Mouse (Mus musculus): Measurements from ENCODE around the gene Thsd4. TPM values are rescaled to one million over a fixed set of nuclear protein-coding genes. Genes with fewer than 3 reads are reported as not detected.
A peak's percentile ranks its signal among the peaks of the same experiment; 100 is the strongest.
"Not testable (repeated sequence)": the region's sequence is repeated elsewhere in the genome, so short reads cannot be mapped to it uniquely, and the experiment has no call there.

The Thsd4 gene
- polyA plus RNA-seq, 1 experiment from 2014 or later, result 3.0 TPM

DNA sequence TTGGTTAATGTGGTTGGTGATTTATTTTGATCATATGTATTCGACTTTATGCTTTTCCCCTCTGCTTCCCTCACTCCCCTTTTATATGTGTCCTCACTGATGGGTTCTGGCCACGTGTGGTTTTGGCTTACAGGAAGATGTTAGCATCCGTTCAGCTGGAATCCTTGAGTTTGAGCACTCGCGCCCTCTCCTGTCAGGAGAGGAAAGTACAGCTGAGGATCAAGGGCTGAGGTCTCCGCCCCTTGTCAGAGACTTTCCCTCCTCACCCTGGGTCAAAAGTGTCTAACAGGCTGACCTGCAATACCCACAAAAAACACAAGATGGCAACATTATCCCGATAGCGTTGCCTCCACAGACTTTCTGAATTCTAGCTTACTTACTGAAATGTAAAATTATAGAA lies 562.6 kb downstream of the Thsd4 start:
- Histone ChIP-seq H3K9ac (replicated peaks; ENCODE audit: low read length) (no peak overlapping the region), H3K27ac (replicated peaks; ENCODE audit: low read depth, low read length) (no peak overlapping the region), H3K9me3 (replicated peaks; ENCODE audit: control insufficient read depth, low read length) (no peaks in the 10 kb centered on the region), H3K27me3 (ENCODE audit: control insufficient read depth, insufficient read depth, low read length) (no peaks in the 10 kb centered on the region), H3K4me3 (ENCODE audit: low read depth, low read length) (no peak overlapping the region), H3K4me1 (ENCODE audit: control insufficient read depth, insufficient read depth, low read length) (no peaks in the 10 kb centered on the region), H3K36me3 (replicated peaks; ENCODE audit: control insufficient read depth, insufficient read depth, low read depth, low read length) (no peaks in the 10 kb centered on the region), H3K4me2 (ENCODE audit: low read depth, low read length) (no peak overlapping the region)
- DNase-seq (ENCODE audit: low spot score) (peak; percentile 96), ATAC-seq (replicated peaks; ENCODE audit: insufficient number of reproducible peaks, low FRiP score, low TSS enrichment, low read depth) (peak; percentile 63; the same call in 1 of the 2 replicates)
- WGBS, result 4% methylated on average over 8 of the region's 8 CpGs

DNA sequence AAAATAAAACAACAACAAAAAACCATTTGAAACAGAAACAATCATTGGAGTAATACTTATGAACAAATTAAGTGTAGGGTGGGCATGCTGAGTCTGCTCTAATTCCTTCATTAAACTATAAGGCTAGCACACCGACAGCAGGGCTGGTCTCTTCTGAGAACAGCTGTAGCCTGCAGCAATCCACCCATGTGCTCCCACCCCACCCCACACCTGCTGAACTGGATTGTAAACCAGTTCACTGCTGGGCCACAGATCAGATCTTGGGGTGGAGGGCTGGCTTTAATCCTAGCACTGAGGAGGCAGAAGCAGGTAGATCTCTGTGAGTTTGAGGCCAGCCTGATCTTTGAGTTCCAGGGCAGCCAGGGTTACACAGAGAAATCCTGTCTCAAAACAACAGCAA lies 563.7 kb downstream of the Thsd4 start:
- not testable (repeated sequence) for H3K4me1 ChIP-seq (ENCODE audit: control insufficient read depth, insufficient read depth, low read length); H3K27me3 ChIP-seq (ENCODE audit: control insufficient read depth, insufficient read depth, low read length); H3K27ac ChIP-seq (replicated peaks; ENCODE audit: low read depth, low read length); DNase-seq (ENCODE audit: low spot score); H3K9ac ChIP-seq (replicated peaks; ENCODE audit: low read length); H3K36me3 ChIP-seq (replicated peaks; ENCODE audit: control insufficient read depth, insufficient read depth, low read depth, low read length); H3K9me3 ChIP-seq (replicated peaks; ENCODE audit: control insufficient read depth, low read length); H3K4me3 ChIP-seq (ENCODE audit: low read depth, low read length); H3K4me2 ChIP-seq (ENCODE audit: low read depth, low read length); ATAC-seq (replicated peaks; ENCODE audit: insufficient number of reproducible peaks, low FRiP score, low TSS enrichment, low read depth)
- 68% methylated on average over 1 of the region's 1 CpGs for WGBS

DNA sequence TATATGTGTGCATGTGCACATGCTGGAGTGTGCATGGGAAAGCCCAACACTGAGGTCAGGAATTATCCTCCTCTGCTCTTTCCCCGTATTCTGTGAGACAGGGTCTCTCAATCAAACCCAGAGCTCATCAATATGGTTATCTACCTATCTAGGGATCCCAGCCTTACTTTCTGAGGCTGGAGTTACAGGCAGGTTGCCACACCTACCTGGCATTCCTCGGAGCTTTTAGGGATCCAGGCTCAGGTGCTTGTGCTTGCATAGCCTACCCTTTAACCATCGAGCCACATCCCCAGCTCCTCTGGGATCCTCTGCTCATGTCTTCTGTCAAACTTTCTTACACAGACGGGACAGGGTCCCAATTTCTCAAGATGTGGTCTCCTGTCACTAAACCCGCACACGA lies 565.4 kb downstream of the Thsd4 start:
- 32% methylated on average over 6 of the region's 6 CpGs for WGBS
- peak; percentile 48 for DNase-seq (ENCODE audit: low spot score)

DNA sequence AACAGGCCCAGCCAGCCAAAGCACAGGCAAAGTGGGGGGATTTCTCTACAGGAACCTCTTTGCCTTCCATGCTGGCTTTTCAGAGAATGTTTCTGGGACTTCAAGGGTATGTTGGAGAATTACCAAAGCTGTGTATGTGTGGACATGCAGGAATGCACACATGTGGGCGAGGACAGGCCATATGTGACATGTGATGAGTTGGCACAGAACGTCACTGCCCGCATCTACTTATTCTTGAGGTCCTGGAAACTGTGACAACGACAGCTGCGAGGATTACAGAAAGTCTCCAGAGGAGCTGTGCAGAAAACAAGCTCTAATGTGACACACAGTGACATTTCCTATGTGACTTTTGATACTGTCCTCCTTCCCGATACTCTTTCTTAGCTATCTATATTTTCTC lies 566.2 kb downstream of the Thsd4 start:
- Histone ChIP-seq H3K27me3 (ENCODE audit: control insufficient read depth, insufficient read depth, low read length) (no peaks in the 10 kb centered on the region), H3K36me3 (replicated peaks; ENCODE audit: control insufficient read depth, insufficient read depth, low read depth, low read length) (no peaks in the 10 kb centered on the region), H3K27ac (replicated peaks; ENCODE audit: low read depth, low read length) (no peak overlapping the region), H3K4me1 (ENCODE audit: control insufficient read depth, insufficient read depth, low read length) (no peaks in the 10 kb centered on the region), H3K9me3 (replicated peaks; ENCODE audit: control insufficient read depth, low read length) (no peaks in the 10 kb centered on the region), H3K9ac (replicated peaks; ENCODE audit: low read length) (no peak overlapping the region), H3K4me2 (ENCODE audit: low read depth, low read length) (no peak overlapping the region), H3K4me3 (ENCODE audit: low read depth, low read length) (no peak overlapping the region)
- ATAC-seq (replicated peaks; ENCODE audit: insufficient number of reproducible peaks, low FRiP score, low TSS enrichment, low read depth), result no peak
- no peak for DNase-seq (ENCODE audit: low spot score)
- 78% methylated on average over 6 of the region's 6 CpGs for WGBS

More for the DNA sequence above, 565.4 kb downstream of the Thsd4 start:
- H3K4me2 ChIP-seq (ENCODE audit: low read depth, low read length), result peak overlapping the region; percentile 25
- H3K9ac ChIP-seq (replicated peaks; ENCODE audit: low read length), result no peak overlapping the region
- H3K36me3 ChIP-seq (replicated peaks; ENCODE audit: control insufficient read depth, insufficient read depth, low read depth, low read length), result no peaks in the 10 kb centered on the region
- no peaks in the 10 kb centered on the region for H3K9me3 ChIP-seq (replicated peaks; ENCODE audit: control insufficient read depth, low read length)
- no peak overlapping the region for H3K4me3 ChIP-seq (ENCODE audit: low read depth, low read length)
- no peaks in the 10 kb centered on the region for H3K4me1 ChIP-seq (ENCODE audit: control insufficient read depth, insufficient read depth, low read length)
- no peaks in the 10 kb centered on the region for H3K27me3 ChIP-seq (ENCODE audit: control insufficient read depth, insufficient read depth, low read length)
- H3K27ac ChIP-seq (replicated peaks; ENCODE audit: low read depth, low read length), result no peak overlapping the region
- ATAC-seq (replicated peaks; ENCODE audit: insufficient number of reproducible peaks, low FRiP score, low TSS enrichment, low read depth), result no peak

DNA sequence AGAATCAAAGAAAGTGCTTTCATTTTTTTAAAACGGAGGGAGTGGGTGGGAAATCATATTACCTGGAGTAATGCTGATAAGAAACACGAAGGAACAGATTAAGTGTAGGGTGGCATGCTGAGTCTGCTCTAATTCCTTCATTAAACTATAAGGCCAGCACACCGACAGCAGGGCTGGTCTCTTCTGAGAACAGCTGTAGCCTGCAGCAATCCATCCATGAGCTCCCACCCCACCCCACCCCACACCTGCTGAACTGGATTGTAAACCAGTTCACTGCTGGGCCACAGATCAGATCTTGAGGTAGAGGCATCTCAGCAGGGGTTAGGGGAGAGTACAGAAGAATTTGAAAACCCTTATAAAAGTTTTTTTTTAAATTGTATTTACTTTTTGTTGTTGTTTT lies 566.6 kb downstream of the Thsd4 start:
- no peak for ATAC-seq (replicated peaks; ENCODE audit: insufficient number of reproducible peaks, low FRiP score, low TSS enrichment, low read depth)
- 52% methylated on average over 3 of the region's 3 CpGs for WGBS

DNA sequence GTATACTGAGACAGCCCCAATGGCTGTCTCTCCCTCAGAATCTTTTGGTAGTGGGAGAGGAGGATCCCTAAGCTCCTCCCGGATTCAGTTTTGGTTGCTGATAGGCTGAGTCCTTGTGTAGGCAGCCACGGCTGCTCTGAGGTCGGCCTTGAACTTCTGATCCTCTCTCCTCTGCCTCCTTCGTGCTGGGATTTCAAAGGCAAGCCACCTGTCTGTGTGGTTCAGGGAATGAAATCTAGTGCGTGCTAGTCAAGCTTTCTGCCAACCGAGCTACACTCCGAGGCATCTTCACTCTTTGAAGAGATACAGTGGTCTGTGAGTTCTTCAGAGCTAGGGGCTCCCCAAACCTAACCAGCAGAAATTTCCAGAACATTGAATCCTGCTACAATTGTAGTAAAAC lies 568.3 kb downstream of the Thsd4 start:
- DNase-seq (ENCODE audit: low spot score), result no peak
- H3K36me3 ChIP-seq (replicated peaks; ENCODE audit: control insufficient read depth, insufficient read depth, low read depth, low read length), result no peaks in the 10 kb centered on the region
- H3K27ac ChIP-seq (replicated peaks; ENCODE audit: low read depth, low read length), result no peak overlapping the region
- ATAC-seq (replicated peaks; ENCODE audit: insufficient number of reproducible peaks, low FRiP score, low TSS enrichment, low read depth), result no peak
- no peak overlapping the region for H3K9ac ChIP-seq (replicated peaks; ENCODE audit: low read length)
- H3K27me3 ChIP-seq (ENCODE audit: control insufficient read depth, insufficient read depth, low read length), result no peaks in the 10 kb centered on the region
- no peak overlapping the region for H3K4me2 ChIP-seq (ENCODE audit: low read depth, low read length)
- H3K4me1 ChIP-seq (ENCODE audit: control insufficient read depth, insufficient read depth, low read length), result no peaks in the 10 kb centered on the region
- no peak overlapping the region for H3K4me3 ChIP-seq (ENCODE audit: low read depth, low read length)
- 73% methylated on average over 7 of the region's 7 CpGs for WGBS
- H3K9me3 ChIP-seq (replicated peaks; ENCODE audit: control insufficient read depth, low read length), result no peaks in the 10 kb centered on the region

More for the DNA sequence above, 566.6 kb downstream of the Thsd4 start:
- no peak overlapping the region for H3K9ac ChIP-seq (replicated peaks; ENCODE audit: low read length)
- H3K27ac ChIP-seq (replicated peaks; ENCODE audit: low read depth, low read length), result no peak overlapping the region
- H3K9me3 ChIP-seq (replicated peaks; ENCODE audit: control insufficient read depth, low read length), result no peaks in the 10 kb centered on the region
- H3K36me3 ChIP-seq (replicated peaks; ENCODE audit: control insufficient read depth, insufficient read depth, low read depth, low read length), result no peaks in the 10 kb centered on the region
- no peaks in the 10 kb centered on the region for H3K27me3 ChIP-seq (ENCODE audit: control insufficient read depth, insufficient read depth, low read length)
- no peak for DNase-seq (ENCODE audit: low spot score)
- H3K4me3 ChIP-seq (ENCODE audit: low read depth, low read length), result no peak overlapping the region
- H3K4me1 ChIP-seq (ENCODE audit: control insufficient read depth, insufficient read depth, low read length), result no peaks in the 10 kb centered on the region
- H3K4me2 ChIP-seq (ENCODE audit: low read depth, low read length), result no peak overlapping the region

DNA sequence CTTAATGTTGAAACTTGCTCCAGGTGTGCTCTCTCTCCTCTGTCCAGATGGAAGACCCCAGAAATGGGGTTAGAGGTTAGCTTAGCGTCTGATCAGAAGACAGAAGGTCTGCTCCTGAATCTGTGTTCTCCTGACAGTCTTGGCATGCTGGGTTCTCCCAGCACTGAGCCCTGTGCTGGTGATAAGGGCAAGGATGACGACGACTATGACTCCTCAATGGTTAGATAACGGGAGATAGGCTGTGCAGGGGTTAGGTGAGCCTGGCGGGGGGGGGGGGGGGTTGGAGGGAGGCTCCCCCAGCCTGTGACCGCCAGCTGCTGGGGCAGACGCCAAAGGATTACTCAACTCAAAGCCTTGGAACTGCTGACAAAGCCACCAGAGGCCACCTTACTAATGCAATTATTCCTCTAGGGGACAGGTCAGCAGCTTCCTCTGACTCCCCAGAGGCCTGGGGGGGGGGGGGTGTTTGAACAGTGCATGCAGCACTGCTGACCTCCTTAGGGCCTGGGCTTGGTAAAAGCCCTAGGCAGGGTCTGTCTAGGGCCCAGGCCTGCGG lies 569.3 kb downstream of the Thsd4 start:
- WGBS, result 54% methylated on average over 7 of the region's 8 CpGs
- Histone ChIP-seq H3K27me3 (ENCODE audit: control insufficient read depth, insufficient read depth, low read length) (no peaks in the 10 kb centered on the region), H3K9ac (replicated peaks; ENCODE audit: low read length) (no peak overlapping the region), H3K27ac (replicated peaks; ENCODE audit: low read depth, low read length) (no peak overlapping the region), H3K4me2 (ENCODE audit: low read depth, low read length) (no peak overlapping the region), H3K4me3 (ENCODE audit: low read depth, low read length) (no peak overlapping the region), H3K4me1 (ENCODE audit: control insufficient read depth, insufficient read depth, low read length) (no peaks in the 10 kb centered on the region), H3K9me3 (replicated peaks; ENCODE audit: control insufficient read depth, low read length) (no peaks in the 10 kb centered on the region), H3K36me3 (replicated peaks; ENCODE audit: control insufficient read depth, insufficient read depth, low read depth, low read length) (no peaks in the 10 kb centered on the region)
- no peak for ATAC-seq (replicated peaks; ENCODE audit: insufficient number of reproducible peaks, low FRiP score, low TSS enrichment, low read depth)
- DNase-seq (ENCODE audit: low spot score), result no peak

DNA sequence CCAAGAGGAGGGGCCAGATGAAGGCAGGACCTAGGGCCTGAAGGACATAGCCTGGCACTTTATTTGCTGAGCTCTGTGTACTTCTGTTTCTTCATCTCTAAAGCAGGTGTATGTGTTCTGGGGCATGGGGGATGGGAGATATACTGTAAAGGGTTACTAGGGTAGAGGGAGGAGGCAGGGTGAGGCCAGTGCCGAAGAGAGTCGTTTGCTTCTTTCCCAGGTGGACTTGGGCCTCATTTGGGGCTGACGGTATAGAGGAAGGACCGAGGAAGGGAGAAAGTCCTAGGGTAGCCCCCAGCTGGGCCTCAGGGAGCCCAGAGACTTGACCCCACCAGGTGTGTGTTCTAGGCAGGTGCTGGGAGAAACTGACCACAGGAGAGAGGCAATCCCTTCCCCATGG lies 569.9 kb downstream of the Thsd4 start:
- no peak overlapping the region for H3K9ac ChIP-seq (replicated peaks; ENCODE audit: low read length)
- no peaks in the 10 kb centered on the region for H3K4me1 ChIP-seq (ENCODE audit: control insufficient read depth, insufficient read depth, low read length)
- no peaks in the 10 kb centered on the region for H3K9me3 ChIP-seq (replicated peaks; ENCODE audit: control insufficient read depth, low read length)
- no peak overlapping the region for H3K4me2 ChIP-seq (ENCODE audit: low read depth, low read length)
- H3K4me3 ChIP-seq (ENCODE audit: low read depth, low read length), result no peak overlapping the region
- no peak overlapping the region for H3K27ac ChIP-seq (replicated peaks; ENCODE audit: low read depth, low read length)
- H3K36me3 ChIP-seq (replicated peaks; ENCODE audit: control insufficient read depth, insufficient read depth, low read depth, low read length), result no peaks in the 10 kb centered on the region
- 73% methylated on average over 4 of the region's 4 CpGs for WGBS
- DNase-seq (ENCODE audit: low spot score), result no peak
- no peak for ATAC-seq (replicated peaks; ENCODE audit: insufficient number of reproducible peaks, low FRiP score, low TSS enrichment, low read depth)
- H3K27me3 ChIP-seq (ENCODE audit: control insufficient read depth, insufficient read depth, low read length), result no peaks in the 10 kb centered on the region
